Mouse (Mus musculus): ENCODE data around the gene Plekhh1. TPM values are rescaled to one million over a fixed set of nuclear protein-coding genes. Genes with fewer than 3 reads are reported as not detected.
A peak's percentile ranks its signal among the peaks of the same experiment; 100 is the strongest.

The Plekhh1 gene
- total RNA-seq, 1 experiment = 11.2 TPM

DNA sequence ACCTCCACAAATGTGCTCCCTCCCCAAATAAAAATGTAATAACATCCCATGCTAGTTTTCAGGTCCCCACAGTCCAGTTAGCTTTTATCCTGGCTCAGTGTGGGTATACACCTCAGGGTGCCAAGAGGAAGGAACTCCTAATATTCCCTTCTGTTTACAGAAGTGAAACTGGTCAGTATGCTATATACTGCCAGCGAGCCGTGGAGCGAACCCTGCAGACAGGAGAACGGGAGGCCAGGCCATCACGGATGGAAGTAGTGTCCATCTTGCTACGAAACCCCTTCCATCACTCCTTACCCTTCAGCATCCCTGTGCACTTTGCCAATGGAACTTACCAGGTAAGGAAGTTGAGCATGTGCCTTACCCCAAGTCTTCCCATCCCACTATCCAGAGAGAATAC is 43.6 kb downstream of the Plekhh1 start:
- H3K4me1 ChIP-seq (ENCODE audit: control insufficient read depth in 2 of 2, insufficient read depth in 2 of 2, low read length in 2 of 2, poor library complexity in 1 of 2) = no peaks in the 10 kb centered on the region
- in situ Hi-C loops (cut with MboI; ENCODE audit: low sequenced_read_pairs in 2 of 2, unreplicated experiment in 2 of 2) = no loop called here
- no peak overlapping the region for H3K9ac ChIP-seq (ENCODE audit: insufficient read depth, low read depth, low read length, poor library complexity, severe bottlenecking)
- H3K36me3 ChIP-seq (ENCODE audit: control insufficient read depth, insufficient read depth, low read length, poor library complexity, severe bottlenecking) = peaks cover 35% of the 10 kb centered on the region; the same call in 1 of the 2 replicates
- no peaks in the 10 kb centered on the region for H3K9me3 ChIP-seq (ENCODE audit: control insufficient read depth, insufficient read depth, low read depth, low read length)
- H3K27ac ChIP-seq (ENCODE audit: insufficient read depth, low read depth, low read length, poor library complexity, severe bottlenecking) = no peak overlapping the region
- no peak overlapping the region for H3K4me3 ChIP-seq (ENCODE audit: insufficient read depth in 1 of 2, low read depth in 1 of 2, low read length in 2 of 2, poor library complexity in 1 of 2, severe bottlenecking in 1 of 2)
- no peak for TF ChIP-seq ZC3H11A (IDR thresholded peaks at IDR 0.05; ENCODE audit: borderline replicate concordance, low read depth, low read length)
- no peak for TF ChIP-seq HCFC1 (IDR thresholded peaks at IDR 0.05; ENCODE audit: borderline replicate concordance, insufficient read depth, low read length)
- no peak for TF ChIP-seq CHD2 (IDR thresholded peaks at IDR 0.05; ENCODE audit: low read depth, low read length)
- TF ChIP-seq ZNF384 (IDR thresholded peaks at IDR 0.05; ENCODE audit: low read depth, low read length) = no peak
- TF ChIP-seq MAFK (IDR thresholded peaks at IDR 0.05; ENCODE audit: insufficient read depth, low read depth, low read length) = no peak
- DNase-seq (ENCODE audit: low read depth, low spot score) = no peak

DNA sequence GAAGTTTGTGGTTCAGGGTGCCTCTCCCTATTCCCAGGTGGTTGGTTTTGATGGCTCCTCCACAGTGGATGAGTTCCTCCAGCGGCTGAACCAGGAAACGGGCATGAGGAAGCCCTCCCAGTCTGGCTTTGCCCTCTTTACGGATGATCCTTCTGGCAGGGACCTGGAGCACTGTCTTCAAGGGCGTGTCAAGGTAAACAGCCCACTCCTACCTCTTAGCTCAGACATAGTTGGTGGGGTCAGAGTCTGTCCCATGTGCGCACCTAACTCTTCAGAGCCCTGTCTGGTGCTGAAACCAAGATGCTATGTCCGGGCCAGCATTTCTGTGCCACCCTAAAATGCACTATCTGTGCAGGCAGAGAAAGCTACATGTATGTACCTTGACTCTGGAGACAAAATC is 44.4 kb downstream of the Plekhh1 start:
- no peak for DNase-seq (ENCODE audit: low read depth, low spot score)
- Histone ChIP-seq H3K4me3 (ENCODE audit: insufficient read depth in 1 of 2, low read depth in 1 of 2, low read length in 2 of 2, poor library complexity in 1 of 2, severe bottlenecking in 1 of 2) (no peak overlapping the region), H3K27ac (ENCODE audit: insufficient read depth, low read depth, low read length, poor library complexity, severe bottlenecking) (no peak overlapping the region), H3K36me3 (ENCODE audit: control insufficient read depth, insufficient read depth, low read length, poor library complexity, severe bottlenecking) (peaks cover 33% of the 10 kb centered on the region; the same call in 1 of the 2 replicates), H3K9ac (ENCODE audit: insufficient read depth, low read depth, low read length, poor library complexity, severe bottlenecking) (no peak overlapping the region), H3K4me1 (ENCODE audit: control insufficient read depth in 2 of 2, insufficient read depth in 2 of 2, low read length in 2 of 2, poor library complexity in 1 of 2) (no peaks in the 10 kb centered on the region), H3K9me3 (ENCODE audit: control insufficient read depth, insufficient read depth, low read depth, low read length) (no peaks in the 10 kb centered on the region)
- no peak for TF ChIP-seq MAFK (IDR thresholded peaks at IDR 0.05; ENCODE audit: insufficient read depth, low read depth, low read length)
- no peak for TF ChIP-seq ZNF384 (IDR thresholded peaks at IDR 0.05; ENCODE audit: low read depth, low read length)
- no peak for TF ChIP-seq CHD2 (IDR thresholded peaks at IDR 0.05; ENCODE audit: low read depth, low read length)
- no peak for TF ChIP-seq HCFC1 (IDR thresholded peaks at IDR 0.05; ENCODE audit: borderline replicate concordance, insufficient read depth, low read length)
- no peak for TF ChIP-seq ZC3H11A (IDR thresholded peaks at IDR 0.05; ENCODE audit: borderline replicate concordance, low read depth, low read length)
- in situ Hi-C loops (cut with MboI; ENCODE audit: low sequenced_read_pairs in 2 of 2, unreplicated experiment in 2 of 2) = no loop called here

DNA sequence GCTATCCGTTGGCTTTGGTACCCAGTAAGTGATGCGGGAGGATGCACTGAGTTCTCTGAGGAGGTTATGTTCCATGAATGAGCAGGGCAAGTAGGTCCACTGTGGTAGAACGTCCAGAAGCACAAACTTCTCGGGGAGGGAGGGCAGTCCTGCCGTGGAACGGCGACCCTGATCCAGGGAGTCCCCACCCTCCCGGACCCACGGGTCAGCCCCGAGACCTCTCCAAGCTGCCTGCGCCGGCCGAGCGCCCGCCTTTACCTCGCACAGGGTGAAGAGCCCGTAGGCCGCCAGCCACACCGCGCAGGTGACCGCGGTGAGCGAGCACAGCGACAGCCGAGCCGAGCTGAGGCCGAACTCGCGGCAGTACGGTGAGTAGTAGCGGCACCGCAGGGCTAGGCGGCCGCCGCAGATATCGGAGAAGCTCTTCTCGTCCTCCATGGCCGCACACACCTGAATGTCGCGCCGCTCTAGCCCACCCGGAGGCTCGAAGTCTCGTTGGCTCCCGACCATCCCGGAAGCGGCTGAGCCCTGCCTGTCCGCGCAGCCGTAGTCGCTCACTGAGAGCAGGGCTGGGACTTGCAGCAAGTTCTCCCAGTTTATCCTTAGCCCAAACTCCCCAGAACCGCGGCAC is 60.3 kb downstream of the Plekhh1 start, which contains the start of gene Pigh:
Pigh (minus strand) TSS at position 470 of the 631 bp plus-strand sequence.
- H3K9ac ChIP-seq (ENCODE audit: insufficient read depth, low read depth, low read length, poor library complexity, severe bottlenecking) = peak within 1 kb of the TSS; percentile 93
- peak within 1 kb of the TSS; percentile 93 to 96 for H3K4me3 ChIP-seq (ENCODE audit: insufficient read depth in 1 of 2, low read depth in 1 of 2, low read length in 2 of 2, poor library complexity in 1 of 2, severe bottlenecking in 1 of 2)
- peak; percentile 80 for DNase-seq (ENCODE audit: low read depth, low spot score)
- H3K36me3 ChIP-seq (ENCODE audit: control insufficient read depth, insufficient read depth, low read length, poor library complexity, severe bottlenecking) = no peaks in the 10 kb centered on the region
- in situ Hi-C loops (cut with MboI; ENCODE audit: low sequenced_read_pairs in 2 of 2, unreplicated experiment in 2 of 2) = loop anchor here in 1 of 2 experiments (10.0 kb wide), 1 partner anchor 174 kb away; no protein-coding TSS in a partner anchor
- H3K9me3 ChIP-seq (ENCODE audit: control insufficient read depth, insufficient read depth, low read depth, low read length) = no peaks in the 10 kb centered on the region
- no peaks in the 10 kb centered on the region for H3K4me1 ChIP-seq (ENCODE audit: control insufficient read depth in 2 of 2, insufficient read depth in 2 of 2, low read length in 2 of 2, poor library complexity in 1 of 2)
- no peak for TF ChIP-seq CHD2 (IDR thresholded peaks at IDR 0.05; ENCODE audit: low read depth, low read length)
- TF ChIP-seq HCFC1 (IDR thresholded peaks at IDR 0.05; ENCODE audit: borderline replicate concordance, insufficient read depth, low read length) = peak; percentile 47; the same call in 1 of the 2 replicates
- no peak within 1 kb of the TSS for H3K27ac ChIP-seq (ENCODE audit: insufficient read depth, low read depth, low read length, poor library complexity, severe bottlenecking)

DNA sequence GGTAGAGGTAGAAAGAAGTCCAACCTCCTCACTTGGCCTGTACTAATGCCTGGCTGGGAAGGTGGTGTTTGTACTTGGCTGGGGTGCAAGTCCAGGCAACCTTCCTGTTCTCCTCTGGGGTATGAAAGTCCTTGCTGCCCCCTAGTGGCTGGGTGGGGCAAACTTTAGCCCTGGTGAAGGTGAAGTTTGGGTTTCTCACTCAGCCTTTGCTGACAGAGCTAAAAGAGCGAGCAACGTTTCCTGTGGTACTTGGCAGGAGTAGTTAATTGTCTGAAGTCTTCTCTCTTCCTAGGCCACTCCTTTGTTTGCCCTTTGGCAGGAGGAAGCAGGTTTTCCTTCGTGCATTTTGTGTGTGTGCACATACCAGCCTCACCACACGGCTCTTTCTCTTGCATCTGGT is 63.6 kb downstream of the Plekhh1 start:
- no peaks in the 10 kb centered on the region for H3K9me3 ChIP-seq (ENCODE audit: control insufficient read depth, insufficient read depth, low read depth, low read length)
- no peaks in the 10 kb centered on the region for H3K4me1 ChIP-seq (ENCODE audit: control insufficient read depth in 2 of 2, insufficient read depth in 2 of 2, low read length in 2 of 2, poor library complexity in 1 of 2)
- 0 out of 2 replicates have a peak, but pooled peaks have one; percentile 37 for TF ChIP-seq MAFK (IDR thresholded peaks at IDR 0.05; ENCODE audit: insufficient read depth, low read depth, low read length)
- TF ChIP-seq HCFC1 (IDR thresholded peaks at IDR 0.05; ENCODE audit: borderline replicate concordance, insufficient read depth, low read length) = no peak
- in situ Hi-C loops (cut with MboI; ENCODE audit: low sequenced_read_pairs in 2 of 2, unreplicated experiment in 2 of 2) = loop anchor here in 1 of 2 experiments (10.0 kb wide), 1 partner anchor 68 kb away; the partner anchor contains the start of gene Plekhh1
- H3K4me3 ChIP-seq (ENCODE audit: insufficient read depth in 1 of 2, low read depth in 1 of 2, low read length in 2 of 2, poor library complexity in 1 of 2, severe bottlenecking in 1 of 2) = no peak overlapping the region
- H3K27ac ChIP-seq (ENCODE audit: insufficient read depth, low read depth, low read length, poor library complexity, severe bottlenecking) = no peak overlapping the region
- H3K9ac ChIP-seq (ENCODE audit: insufficient read depth, low read depth, low read length, poor library complexity, severe bottlenecking) = no peak overlapping the region
- no peaks in the 10 kb centered on the region for H3K36me3 ChIP-seq (ENCODE audit: control insufficient read depth, insufficient read depth, low read length, poor library complexity, severe bottlenecking)
- DNase-seq (ENCODE audit: low read depth, low spot score) = peak; percentile 65
